Mouse (Mus musculus): ENCODE data around the gene Tmem201.

- TF ChIP-seq CTCF (IDR thresholded peaks at IDR 0.05; ENCODE audit: borderline replicate concordance, insufficient read depth, low read length) (no peak), POLR2A (IDR thresholded peaks at IDR 0.05; ENCODE audit: low read depth, low read length) (no peak)
These were observed 3.6 kb downstream of the Tmem201 start for GRCm38 (mm10) chr4:149734246-149734645.

All from embryonic fibroblast, embryonic 13.5 days (primary cell).